Mouse (Mus musculus) CH12.LX (cell line): ENCODE measurements around the gene Gatad1. TPM values are rescaled to one million over a fixed set of nuclear protein-coding genes. Genes with fewer than 3 reads are reported as not detected.

Source experiments
- DNase-seq: peaks from one replicate; pipeline ENCODE4 v3.0.0-alpha.2; 2013; ENCODE audit errors: extremely low read depth
- H3K27ac ChIP-seq: 2 replicates; pipeline ENCODE4 v1.5.1; 2012; ENCODE audit warnings: low read depth, mild to moderate bottlenecking, control low read depth, moderate library complexity; ENCODE audit not compliant: insufficient read depth
- H3K27me3 ChIP-seq: replicated peaks from 2 replicates; pipeline ENCODE3; 2012; ENCODE audit warnings: inconsistent platforms
- H3K36me3 ChIP-seq, 2 experiments: replicated peaks in 1 of 2; 2 replicates each; pipeline versions ENCODE3 to v1.6.1; 2012; ENCODE audit warnings: inconsistent platforms in 1 of 2, low read length in 1 of 2, mild to moderate bottlenecking in 1 of 2, mixed read lengths in 1 of 2, moderate library complexity in 1 of 2; ENCODE audit not compliant: control insufficient read depth in 1 of 2, insufficient read depth in 1 of 2
- H3K4me1 ChIP-seq, 2 experiments: 2 replicates each; pipeline ENCODE4 v1.6.1; 2012; ENCODE audit warnings: inconsistent platforms in 1 of 2, moderate library complexity in 1 of 2; ENCODE audit not compliant: insufficient read depth in 2 of 2, control insufficient read depth in 1 of 2
- H3K4me2 ChIP-seq: 2 replicates; pipeline ENCODE4 v1.6.1; 2012; ENCODE audit warnings: low read depth, mild to moderate bottlenecking, control low read depth; ENCODE audit not compliant: poor library complexity, insufficient read depth, severe bottlenecking
- H3K4me3 ChIP-seq, 3 experiments: fragments of 150-350 bp in 1 of 3; sonication (generic) in 1 of 3; replicated peaks in 1 of 3; 2 replicates each; pipeline versions ENCODE3 to v1.5.1; 2011 to 2012; ENCODE audit warnings: low read depth in 2 of 3, low read length in 2 of 3, mild to moderate bottlenecking in 2 of 3, moderate library complexity in 2 of 3, control low read depth in 1 of 3, improper control_type of control experiment in 1 of 3, inconsistent platforms in 1 of 3, mixed read lengths in 1 of 3; ENCODE audit not compliant: poor library complexity in 1 of 3
- H3K79me2 ChIP-seq: replicated peaks from 2 replicates; pipeline ENCODE4 v1.6.1; 2012; ENCODE audit warnings: mild to moderate bottlenecking, moderate library complexity; ENCODE audit not compliant: control insufficient read depth, poor library complexity, insufficient read depth, severe bottlenecking; ENCODE audit errors: extremely low read depth
- H3K9ac ChIP-seq: 2 replicates; pipeline ENCODE4 v1.6.1; 2012; ENCODE audit warnings: low read depth, mild to moderate bottlenecking, control low read depth, moderate library complexity; ENCODE audit not compliant: insufficient read depth
- H3K9me3 ChIP-seq: replicated peaks from 2 replicates; pipeline ENCODE3; 2012; ENCODE audit warnings: low read length, inconsistent platforms, mixed read lengths
- BHLHE40 ChIP-seq: IDR thresholded peaks from 2 replicates; pipeline ENCODE4 v1.6.1; 2011; ENCODE audit warnings: mild to moderate bottlenecking, low read depth, low read length, improper control_type of control experiment
- CHD1 ChIP-seq: IDR thresholded peaks from 2 replicates; pipeline ENCODE4 v1.6.1; 2012; ENCODE audit warnings: low read depth, low read length, improper control_type of control experiment, inconsistent platforms
- ETS1 ChIP-seq: conservative IDR thresholded peaks from 2 replicates; pipeline ENCODE4 v1.6.1; 2012; ENCODE audit warnings: low read depth, mild to moderate bottlenecking, inconsistent platforms, low read length, improper control_type of control experiment, moderate library complexity
- GABPA ChIP-seq: IDR thresholded peaks from 2 replicates; pipeline ENCODE4 v1.6.1; 2012; ENCODE audit warnings: low read depth, low read length, improper control_type of control experiment, inconsistent platforms; ENCODE audit not compliant: insufficient replicate concordance
- HCFC1 ChIP-seq: IDR thresholded peaks from 2 replicates; pipeline ENCODE4 v1.6.1; 2012; ENCODE audit warnings: low read depth, mild to moderate bottlenecking, inconsistent platforms, low read length, improper control_type of control experiment
- JUND ChIP-seq: conservative IDR thresholded peaks from 2 replicates; pipeline ENCODE4 v1.6.1; 2011; ENCODE audit warnings: low read depth, low read length, improper control_type of control experiment
- KAT2A ChIP-seq: IDR thresholded peaks from 2 replicates; pipeline ENCODE4 v1.6.1; 2012; ENCODE audit warnings: low read length, improper control_type of control experiment, inconsistent platforms; ENCODE audit not compliant: insufficient replicate concordance
- MXI1 ChIP-seq: IDR thresholded peaks from 2 replicates; pipeline ENCODE4 v1.6.1; 2011; ENCODE audit warnings: mild to moderate bottlenecking, low read depth, low read length, improper control_type of control experiment
- MYC ChIP-seq: IDR thresholded peaks from 2 replicates; pipeline ENCODE4 v1.6.1; 2011; ENCODE audit warnings: low read depth, mild to moderate bottlenecking, improper control_type of control experiment, low read length
- NELFE ChIP-seq: IDR thresholded peaks from 2 replicates; pipeline ENCODE4 v1.6.1; 2011; ENCODE audit warnings: low read depth, low read length, improper control_type of control experiment
- PAX5 ChIP-seq: IDR thresholded peaks from 2 replicates; pipeline ENCODE4 v1.6.1; 2012; ENCODE audit warnings: low read length, inconsistent platforms, mixed read lengths
- POLR2A ChIP-seq: IDR thresholded peaks from 2 replicates; pipeline ENCODE4 v1.6.1; 2011; ENCODE audit warnings: low read depth, mild to moderate bottlenecking, improper control_type of control experiment, low read length
- RAD21 ChIP-seq: IDR thresholded peaks from 2 replicates; pipeline ENCODE4 v1.6.1; 2011; ENCODE audit warnings: low read depth, mild to moderate bottlenecking, low read length, improper control_type of control experiment, moderate library complexity
- RCOR1 ChIP-seq: conservative IDR thresholded peaks from 2 replicates; pipeline ENCODE4 v1.6.1; 2012; ENCODE audit warnings: low read depth, mild to moderate bottlenecking, inconsistent platforms, low read length, improper control_type of control experiment
- SIN3A ChIP-seq: IDR thresholded peaks from 2 replicates; pipeline ENCODE4 v1.6.1; 2012; ENCODE audit warnings: low read length, improper control_type of control experiment, inconsistent platforms
- SMC3 ChIP-seq: IDR thresholded peaks from 2 replicates; pipeline ENCODE4 v1.6.1; 2011; ENCODE audit warnings: low read depth, low read length, improper control_type of control experiment
- TBP ChIP-seq: conservative IDR thresholded peaks from 2 replicates; pipeline ENCODE4 v1.6.1; 2011; ENCODE audit warnings: low read depth, low read length, improper control_type of control experiment
- TCF12 ChIP-seq: IDR thresholded peaks from 2 replicates; pipeline ENCODE4 v1.6.1; 2014; ENCODE audit warnings: low read depth, mild to moderate bottlenecking, inconsistent platforms, low read length, improper control_type of control experiment
- UBTF ChIP-seq: IDR thresholded peaks from 2 replicates; pipeline ENCODE4 v1.6.1; 2012; ENCODE audit warnings: low read depth, mild to moderate bottlenecking, inconsistent platforms, low read length, improper control_type of control experiment, moderate library complexity
- USF1 ChIP-seq: IDR thresholded peaks from 2 replicates; pipeline ENCODE4 v1.6.1; 2014; ENCODE audit warnings: low read depth, mild to moderate bottlenecking, inconsistent platforms, low read length, improper control_type of control experiment
- ZKSCAN1 ChIP-seq: IDR thresholded peaks from 2 replicates; pipeline ENCODE4 v1.6.1; 2012; ENCODE audit warnings: low read depth, inconsistent platforms, low read length, improper control_type of control experiment, borderline replicate concordance
- dilution Hi-C: fragments of 300-500 bp; cut with MboI; formaldehyde crosslinking; loops from 2 replicates; pipeline ENCODE4 v1.14.3; 2020; ENCODE audit warnings: low sequenced_read_pairs; ENCODE audit not compliant: extremely low pct_unique_long_range_greater_than_20kb, extremely low pct_ligation_motif_present
- in situ Hi-C: fragments of 300-500 bp; cut with MboI; formaldehyde crosslinking; loops from 3 replicates; pipeline ENCODE4 v1.14.3; 2019; ENCODE audit warnings: low sequenced_read_pairs, low pct_ligation_motif_present, low pct_unique_long_range_greater_than_20kb, mixed read lengths
- polyA plus RNA-seq: library from polyadenylated mRNA; unstranded; fragments of >175 nt; gene quantifications from 2 replicates; pipeline ENCODE4 v1.2.1, GENCODE M21; 2012; ENCODE audit warnings: low read depth; ENCODE audit not compliant: insufficient read length
- total RNA-seq, 2 experiments: library from RNA; depleted of rRNA; stranded (reverse); fragments of 300-350 nt in 1 of 2; fragments of >200 nt in 1 of 2; gene quantifications; 2 replicates each; pipeline ENCODE4 v1.2.3; 2012 to 2014

Gene Gatad1
- total and polyA plus RNA-seq, 3 experiments, result 51.2 to 133 (median 97.3) TPM

GRCm38 (mm10) chr5:3669938-3670554 lies 13.1 kb upstream of the Gatad1 start:
- Histone ChIP-seq H3K36me3 (no peaks in the 10 kb centered on the region), H3K4me3 (no peak overlapping the region), H3K4me2 (no peak overlapping the region), H3K9ac (no peak overlapping the region), H3K4me1 (0 out of 4 replicates have a peak, but pooled peaks cover 0 to 3% of the 10 kb centered on the region in 2 experiments), H3K27me3 (no peaks in the 10 kb centered on the region), H3K27ac (no peak overlapping the region), H3K9me3 (no peaks in the 10 kb centered on the region), H3K79me2 (no peaks in the 10 kb centered on the region)
- dilution Hi-C loops, result no loop called here
- no peak for DNase-seq
- TF ChIP-seq SIN3A (no peak), ZKSCAN1 (no peak), RAD21 (no peak), TBP (no peak), MYC (no peak), ETS1 (no peak), MXI1 (no peak), KAT2A (no peak)
- in situ Hi-C loops, result no loop called here

GRCm38 (mm10) chr5:3666585-3666984 lies 9.6 kb upstream of the Gatad1 start:
- H3K27ac ChIP-seq, result no peak overlapping the region
- in situ Hi-C loops, result no loop called here
- no peaks in the 10 kb centered on the region for H3K79me2 ChIP-seq
- H3K36me3 ChIP-seq, result no peaks in the 10 kb centered on the region
- H3K9me3 ChIP-seq, result no peaks in the 10 kb centered on the region
- TF ChIP-seq TCF12 (no peak), RCOR1 (no peak), UBTF (no peak), GABPA (no peak), MXI1 (no peak), SMC3 (no peak), SIN3A (no peak), ZKSCAN1 (no peak), NELFE (no peak), JUND (no peak), USF1 (no peak), BHLHE40 (no peak), PAX5 (no peak), HCFC1 (no peak), KAT2A (no peak), CHD1 (no peak), POLR2A (no peak)
- TF ChIP-seq, all 38 proteins: peak for 0
- Histone ChIP-seq H3K4me2 (no peak overlapping the region; the same call in 1 of the 2 replicates), H3K27me3 (no peaks in the 10 kb centered on the region), H3K4me1 (0 out of 4 replicates have a peak, but pooled peaks cover 0 to 3% of the 10 kb centered on the region in 2 experiments), H3K4me3 (no peak overlapping the region), H3K9ac (no peak overlapping the region)
- no peak for DNase-seq
- dilution Hi-C loops, result no loop called here
